Mouse (Mus musculus) retina, postnatal 7 days (tissue): Measurements from ENCODE around the gene Msh5.

Source experiments
- DNase-seq: peaks from one replicate; pipeline ENCODE4 v3.0.0-alpha.2; 2012; ENCODE audit warnings: low read depth, low spot score

Gene Msh5

DNA sequence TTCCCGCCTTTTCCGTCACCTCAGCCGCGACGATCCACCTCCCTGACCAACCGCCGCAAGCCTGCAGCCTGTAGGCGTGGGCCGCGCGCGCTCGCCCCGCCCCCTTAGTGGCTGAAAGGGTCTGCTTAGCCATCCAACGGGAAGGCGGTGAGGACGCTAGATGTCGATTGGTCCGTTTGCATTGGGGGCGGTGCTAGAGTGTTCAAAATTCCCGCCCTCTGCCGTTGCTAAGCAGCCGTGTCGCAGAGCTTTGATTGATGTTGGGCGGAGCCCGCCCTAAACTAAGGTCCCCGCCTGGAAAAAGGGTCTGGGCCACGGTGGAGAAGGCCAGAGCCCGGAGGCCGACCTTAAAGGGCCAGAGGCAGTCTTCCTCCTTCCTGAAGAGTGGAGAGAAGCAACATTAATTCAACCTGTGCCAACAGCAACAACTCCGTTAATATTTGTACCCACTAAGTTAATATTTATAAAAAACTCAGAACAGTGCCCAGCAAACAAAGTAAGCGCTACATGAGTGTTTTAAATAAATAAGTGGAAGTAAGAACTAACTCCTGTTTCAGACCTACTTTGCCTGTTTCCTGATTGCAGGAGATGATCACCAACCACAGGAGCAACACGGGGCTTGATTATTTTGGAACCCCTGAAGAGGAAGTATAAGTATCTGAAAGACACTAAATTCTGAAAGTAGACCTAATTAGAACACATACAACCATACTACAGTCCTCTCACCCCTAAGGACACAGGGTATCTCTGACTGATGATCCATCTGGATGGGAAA, at the start of gene Msh5:
Msh5 (minus strand) TSS at position 65 of the 775 bp plus-strand sequence.
- DNase-seq, result peak; percentile 97

DNA sequence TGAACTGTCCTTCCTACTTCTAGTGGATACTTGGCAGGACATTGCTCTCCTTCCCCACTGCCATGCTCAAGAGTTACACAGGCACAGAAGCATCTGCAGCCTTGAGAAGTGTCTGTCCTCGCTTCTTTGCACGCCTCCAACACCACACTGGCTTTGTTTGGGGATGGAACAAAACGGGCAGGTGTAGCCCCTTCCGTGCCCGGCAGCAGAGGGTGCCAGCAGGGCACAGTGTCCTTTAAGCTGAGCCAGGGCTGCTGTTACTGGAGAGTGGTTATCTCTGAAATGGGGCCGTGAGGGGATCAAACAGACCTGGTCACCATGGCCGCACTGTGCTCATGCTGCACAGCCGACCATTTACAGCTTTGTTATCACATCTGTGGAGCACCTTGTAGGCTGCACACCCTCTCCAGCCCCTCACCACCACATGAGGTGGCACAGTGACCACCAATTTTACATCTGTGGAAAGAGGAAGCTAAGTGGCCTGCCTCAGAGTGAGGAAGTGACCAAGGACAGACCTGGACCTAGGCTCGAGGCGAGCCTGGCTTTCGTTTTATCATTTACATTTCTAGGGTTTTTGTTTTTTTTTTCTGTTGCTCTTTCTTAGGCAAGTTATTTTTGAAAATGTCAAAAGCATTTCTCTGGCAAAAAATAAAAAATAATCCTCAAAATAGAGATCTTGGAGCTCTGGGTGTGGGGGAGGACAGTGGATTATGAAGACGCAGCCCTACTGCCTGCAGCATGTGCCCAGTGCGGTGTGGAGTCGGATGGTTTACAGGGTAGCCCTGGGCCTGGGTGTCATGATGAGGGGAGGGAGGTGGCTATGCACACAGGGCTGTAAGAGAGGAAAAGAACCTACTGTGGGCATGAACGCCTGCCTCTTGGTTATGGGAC, 48.2 kb upstream of the Msh5 start:
- no peak for DNase-seq

- DNase-seq, result no peak
Observed at GRCm38 (mm10) chr17:35092403-35093198, 46.1 kb upstream of the Msh5 start.

DNA sequence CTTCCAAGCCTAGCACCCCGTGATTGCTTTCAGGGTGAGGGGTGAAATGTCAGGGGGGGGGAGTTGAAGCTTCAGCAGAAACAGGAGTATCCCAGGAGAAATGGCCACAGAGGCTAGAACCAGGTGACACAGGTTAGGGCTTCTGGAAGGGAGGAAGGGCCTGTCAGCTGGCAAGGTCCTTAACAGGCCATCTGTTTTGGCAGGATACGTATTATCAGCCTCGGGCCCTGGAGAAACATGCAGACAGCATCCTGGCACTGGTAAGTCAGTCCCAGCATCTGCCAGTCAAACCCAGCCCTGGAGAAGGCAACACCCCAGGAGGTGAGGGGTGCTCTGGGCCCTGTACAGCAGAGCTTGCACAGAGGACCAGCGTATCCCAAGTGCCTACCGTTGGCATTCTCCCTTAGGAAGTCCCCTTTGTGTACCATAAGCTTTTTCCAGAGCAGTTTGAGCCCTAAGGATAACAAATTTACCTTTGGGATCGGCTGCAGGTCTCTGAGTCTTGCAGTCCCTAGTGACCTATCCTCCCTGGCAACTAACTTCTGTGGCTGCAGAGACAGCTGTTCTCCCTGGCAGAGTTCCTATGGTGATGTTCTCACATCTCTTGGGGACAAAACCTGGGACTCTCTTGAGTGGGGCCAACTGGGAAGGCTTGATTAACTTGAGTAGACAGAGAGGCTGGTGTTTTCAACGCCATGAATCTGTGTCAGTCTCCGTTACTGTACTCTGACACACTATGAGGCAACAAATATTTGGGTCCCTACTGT, 43.8 kb upstream of the Msh5 start:
- no peak for DNase-seq

- DNase-seq, result peak; percentile 88
Observed at GRCm38 (mm10) chr17:35088825-35089644, 42.5 kb upstream of the Msh5 start, which contains the start of gene Abhd16a. Gene Abhd16a (plus strand): TSS chr17:35089263.

GRCm38 (mm10) chr17:35088151-35088550, 41.6 kb upstream of the Msh5 start:
- no peak for DNase-seq

GRCm38 (mm10) chr17:35085208-35085865, 38.8 kb upstream of the Msh5 start, which contains the start of gene Ly6g6f:
Gene Ly6g6f (minus strand): TSS chr17:35085610.
- no peak for DNase-seq

DNA sequence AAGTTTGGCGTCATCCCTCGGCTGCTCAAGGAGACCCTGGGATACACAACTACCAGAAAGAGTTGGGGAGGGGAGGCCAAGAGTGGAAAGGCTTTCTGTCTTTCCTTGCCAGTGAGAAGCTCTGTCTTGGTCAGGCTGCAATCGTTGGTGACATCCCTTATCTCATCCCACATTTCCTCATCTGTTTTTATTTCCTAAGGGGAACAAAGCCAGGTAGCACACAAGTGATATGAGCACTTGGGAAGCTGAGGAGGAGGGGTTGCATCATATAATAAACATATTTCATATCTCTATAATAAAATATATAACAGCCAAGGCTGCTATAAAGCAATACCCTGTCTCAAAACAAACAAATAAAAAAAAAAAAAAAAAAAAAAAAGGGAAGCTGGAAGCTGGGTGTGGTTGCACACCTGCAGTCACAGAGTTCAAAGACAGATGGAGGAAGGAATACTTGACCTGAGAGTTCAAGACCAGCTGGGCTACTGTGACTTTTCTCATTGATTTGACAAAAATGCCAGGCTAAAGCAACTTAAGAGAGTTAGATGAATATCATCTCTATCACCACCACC, 37.5 kb upstream of the Msh5 start:
- DNase-seq, result no peak

GRCm38 (mm10) chr17:35082841-35083576, 36.5 kb upstream of the Msh5 start:
- no peak for DNase-seq

DNA sequence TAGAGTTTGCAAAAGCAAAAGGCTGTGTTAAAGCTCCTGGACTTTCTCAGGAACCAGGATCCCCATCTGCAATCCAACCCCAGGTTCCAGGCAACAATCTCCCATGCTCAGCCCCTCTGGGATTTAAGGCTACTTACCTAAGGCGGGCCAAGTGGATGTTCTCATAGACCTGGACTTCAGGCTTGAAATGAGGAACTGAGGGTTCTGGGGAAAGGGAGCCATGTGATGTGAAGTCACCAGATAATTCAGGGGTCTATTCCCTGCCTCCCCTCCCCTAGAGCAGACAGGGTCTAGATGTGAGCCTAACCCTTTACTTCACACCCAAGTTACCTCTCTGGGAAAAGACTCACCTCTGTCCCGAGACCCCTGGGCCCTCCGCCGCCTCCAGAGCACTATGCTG, 34.2 kb upstream of the Msh5 start:
- DNase-seq, result no peak

GRCm38 (mm10) chr17:35080248-35080647, 33.7 kb upstream of the Msh5 start:
- DNase-seq, result no peak

- no peak for DNase-seq
Observed at GRCm38 (mm10) chr17:35079778-35080177, 33.2 kb upstream of the Msh5 start.

- peak; percentile 20 for DNase-seq
Observed at GRCm38 (mm10) chr17:35077786-35078233, 31.3 kb upstream of the Msh5 start, which contains the start of gene Ly6g6d. Gene Ly6g6d (minus strand): TSS chr17:35078065.

DNA sequence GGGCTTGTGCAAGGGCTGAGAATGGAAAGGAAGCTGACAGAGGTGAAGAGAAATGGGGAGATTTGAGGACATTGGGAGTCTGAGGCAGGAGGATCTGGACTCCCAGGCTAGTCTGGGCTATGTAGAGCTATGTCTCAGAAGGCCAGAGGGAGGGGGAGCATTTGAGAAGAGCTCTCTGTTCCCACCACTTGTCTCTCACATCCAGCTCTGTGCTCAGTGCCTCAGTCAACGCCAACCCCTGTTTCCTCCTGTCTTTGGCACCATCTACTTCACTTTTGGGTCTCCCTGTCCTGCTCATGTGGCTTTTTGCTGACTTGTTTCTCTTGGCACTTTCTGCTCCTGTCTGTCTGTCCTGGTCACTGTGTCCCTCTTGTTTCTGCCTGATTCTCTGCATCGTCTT, 30.7 kb upstream of the Msh5 start:
- no peak for DNase-seq

DNA sequence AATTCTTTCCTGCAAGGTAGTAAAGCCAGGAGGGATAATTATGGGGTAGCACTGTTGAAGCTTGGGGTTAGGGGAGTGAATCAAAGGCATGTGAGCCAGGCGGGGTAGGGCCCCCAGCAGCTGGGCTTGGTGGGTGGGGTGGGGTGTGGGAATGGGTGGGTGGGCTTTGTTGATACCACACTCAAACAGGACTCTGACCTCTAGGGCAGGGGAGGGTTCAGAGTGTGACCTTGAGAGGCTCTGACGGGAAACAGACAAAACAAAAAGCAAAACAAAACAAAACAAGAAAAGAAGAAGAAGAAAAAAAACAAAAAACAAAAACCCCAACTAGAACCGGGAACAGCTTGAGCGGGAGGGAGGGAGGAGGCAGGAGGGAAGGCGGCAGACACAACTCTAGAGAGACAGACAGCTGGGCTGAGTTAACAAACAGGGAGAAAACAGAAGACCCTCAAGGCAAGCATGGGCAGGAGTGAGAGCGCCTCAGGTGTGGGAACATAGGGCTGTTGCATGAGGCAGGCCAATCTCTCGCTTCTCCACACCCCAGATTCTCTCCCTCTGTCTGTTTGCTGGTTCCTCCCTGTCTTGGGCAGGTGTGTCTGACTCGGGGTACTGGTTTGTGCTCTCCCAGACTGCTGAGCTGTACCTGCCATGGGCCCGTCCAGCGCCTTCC, 30.1 kb upstream of the Msh5 start, which contains the start of gene Ly6g6e:
Ly6g6e (plus strand) TSS at position 396 of the 670 bp plus-strand sequence.
- DNase-seq, result no peak

DNA sequence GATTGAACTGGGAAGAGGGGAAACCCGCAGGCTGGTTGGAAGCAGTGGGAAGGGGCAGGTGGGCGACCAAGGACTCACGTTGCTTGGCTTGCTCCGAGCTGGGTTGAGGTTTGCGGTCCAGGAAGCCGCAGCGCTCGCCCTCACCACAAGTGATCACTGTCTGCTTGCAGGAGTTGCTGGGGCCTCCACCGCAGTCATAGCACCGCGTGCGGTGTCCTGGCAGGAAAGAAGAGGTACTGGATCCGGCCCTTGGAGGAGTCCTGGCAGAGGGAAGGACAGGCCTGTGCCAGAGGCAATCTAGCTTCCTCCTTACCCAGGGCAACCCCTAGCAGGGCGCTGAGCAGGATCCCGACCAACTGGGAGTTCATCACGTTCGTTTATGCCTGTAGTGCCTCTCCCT, 27.6 kb upstream of the Msh5 start:
- DNase-seq, result no peak

DNA sequence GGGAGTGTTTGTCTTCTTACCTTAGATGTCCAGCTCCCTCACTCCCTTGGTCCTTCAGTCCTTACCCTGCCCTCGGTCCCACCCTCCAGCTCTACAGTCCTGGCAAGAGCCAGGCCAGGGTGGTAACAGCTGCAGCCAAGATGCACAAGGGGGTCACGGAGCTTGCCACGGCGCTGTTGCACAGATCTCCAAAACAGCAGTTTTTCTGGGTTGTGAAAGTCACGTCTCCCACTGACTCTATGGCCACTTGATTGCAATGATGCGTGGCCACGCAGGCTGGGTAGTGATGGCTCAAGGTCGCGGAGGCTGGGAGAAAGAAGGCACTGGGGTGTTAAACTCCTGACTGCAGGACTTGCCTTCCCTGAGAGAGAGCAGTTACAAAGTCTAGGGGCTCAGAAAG, 24.9 kb upstream of the Msh5 start:
- DNase-seq, result no peak
